Mouse (Mus musculus) layer of hippocampus, adult 2 months (tissue): ENCODE measurements at regions not wholly inside any gene's neighbourhood (a gene's known extent, or its start where the extent isn't known, plus 50 kb on each side); places are given as distances from the start of the nearest gene placed in this dataset.

Source experiments
- DNase-seq, 2 experiments: peaks; one replicate each; pipeline ENCODE4 v3.0.0; 2022; ENCODE audit warnings: low spot score in 2 of 2
- H3K27ac ChIP-seq: fragments of 200-600 bp; 2 replicates; pipeline ENCODE4 v1.8.1; 2022
- H3K4me3 ChIP-seq: fragments of 200-600 bp; 2 replicates; pipeline ENCODE4 v1.8.1; 2022; ENCODE audit warnings: mild to moderate bottlenecking
- CTCF ChIP-seq: fragments of 200-600 bp; conservative IDR thresholded peaks from 2 replicates; pipeline ENCODE4 v1.8.1; 2022; ENCODE audit warnings: antibody characterized with exemption, mild to moderate bottlenecking, moderate library complexity

GRCm38 (mm10) chr10:125786880-125787337 is 179.1 kb upstream of the Lrig3 start:
- no peak for TF ChIP-seq CTCF
- no peak overlapping the region; the same call in 1 of the 2 replicates for H3K27ac ChIP-seq
- no peak for DNase-seq
- H3K4me3 ChIP-seq = peak overlapping the region; percentile 50

- no peak for DNase-seq
- Histone ChIP-seq H3K27ac (no peak overlapping the region), H3K4me3 (peak overlapping the region; percentile 50)
- no peak for TF ChIP-seq CTCF
Measured at GRCm38 (mm10) chr10:125787441-125788060, 178.4 kb upstream of the Lrig3 start.

- no peak for DNase-seq
- H3K27ac ChIP-seq = no peak overlapping the region
- TF ChIP-seq CTCF = peak; percentile 50
- no peak overlapping the region for H3K4me3 ChIP-seq
Measured at GRCm38 (mm10) chr10:125788262-125788661, 177.7 kb upstream of the Lrig3 start.

- no peak for DNase-seq
- Histone ChIP-seq H3K4me3 (no peak overlapping the region), H3K27ac (no peak overlapping the region)
- no peak for TF ChIP-seq CTCF
Measured at GRCm38 (mm10) chr10:125790924-125791323, 175.0 kb upstream of the Lrig3 start.

GRCm38 (mm10) chr10:125794504-125794903 is 171.5 kb upstream of the Lrig3 start:
- no peak for TF ChIP-seq CTCF
- H3K4me3 ChIP-seq = no peak overlapping the region
- no peak for DNase-seq
- no peak overlapping the region for H3K27ac ChIP-seq

- H3K4me3 ChIP-seq = no peak overlapping the region
- TF ChIP-seq CTCF = no peak
- H3K27ac ChIP-seq = no peak overlapping the region
- no peak for DNase-seq
Measured at GRCm38 (mm10) chr10:125795323-125795722, 170.6 kb upstream of the Lrig3 start.

- no peak for TF ChIP-seq CTCF
- DNase-seq = no peak
- Histone ChIP-seq H3K4me3 (no peak overlapping the region), H3K27ac (no peak overlapping the region)
Measured at GRCm38 (mm10) chr10:125798678-125799077, 167.3 kb upstream of the Lrig3 start.

- DNase-seq = no peak
- Histone ChIP-seq H3K4me3 (no peak overlapping the region), H3K27ac (no peak overlapping the region)
- no peak for TF ChIP-seq CTCF
Measured at GRCm38 (mm10) chr10:125800572-125801114, 165.3 kb upstream of the Lrig3 start.

- no peak for TF ChIP-seq CTCF
Measured at GRCm38 (mm10) chr10:125801450-125801849, 164.5 kb upstream of the Lrig3 start.

GRCm38 (mm10) chr10:125802923-125803583 is 162.9 kb upstream of the Lrig3 start:
- Histone ChIP-seq H3K4me3 (no peak overlapping the region), H3K27ac (no peak overlapping the region)
- no peak for TF ChIP-seq CTCF
- DNase-seq = no peak

More at GRCm38 (mm10) chr10:125801450-125801849, 164.5 kb upstream of the Lrig3 start:
- no peak for DNase-seq
- Histone ChIP-seq H3K4me3 (no peak overlapping the region), H3K27ac (no peak overlapping the region)

GRCm38 (mm10) chr10:125809763-125810361 is 156.1 kb upstream of the Lrig3 start:
- H3K27ac ChIP-seq = no peak overlapping the region
- no peak for DNase-seq
- H3K4me3 ChIP-seq = no peak overlapping the region
- no peak for TF ChIP-seq CTCF

GRCm38 (mm10) chr10:125810590-125810989 is 155.4 kb upstream of the Lrig3 start:
- Histone ChIP-seq H3K4me3 (no peak overlapping the region), H3K27ac (no peak overlapping the region)
- DNase-seq = no peak
- TF ChIP-seq CTCF = no peak

GRCm38 (mm10) chr10:125814191-125814887 is 151.6 kb upstream of the Lrig3 start:
- TF ChIP-seq CTCF = no peak
- DNase-seq = no peak
- Histone ChIP-seq H3K4me3 (no peak overlapping the region), H3K27ac (no peak overlapping the region; the same call in 1 of the 2 replicates)
